Mouse (Mus musculus) heart, embryonic 12.5 days (tissue): ENCODE results near the gene Atp6v0a1. TPM values are rescaled to one million over a fixed set of nuclear protein-coding genes. Genes with fewer than 3 reads are reported as not detected.

Source experiments
- ATAC-seq: fragments of 200-750 bp; cut with Nextera tagmentation; 2 replicates; pipeline ENCODE4 v1.8.0; 2017; ENCODE audit warnings: moderate TSS enrichment, moderate library complexity; ENCODE audit not compliant: insufficient number of reproducible peaks, low FRiP score
- H3K27ac ChIP-seq: fragments of 300-500 bp; sonication (generic); 2 replicates; pipeline ENCODE4 v1.5.1; 2016; ENCODE audit warnings: mild to moderate bottlenecking, moderate library complexity; ENCODE audit not compliant: poor library complexity, severe bottlenecking
- H3K27me3 ChIP-seq: fragments of 300-500 bp; sonication (generic); replicated peaks from 2 replicates; pipeline ENCODE4 v1.6.1; 2016; ENCODE audit warnings: mild to moderate bottlenecking, moderate library complexity
- H3K36me3 ChIP-seq: fragments of 300-500 bp; sonication (generic); 2 replicates; pipeline ENCODE4 v1.6.1; 2016; ENCODE audit warnings: mild to moderate bottlenecking, moderate library complexity
- H3K4me1 ChIP-seq: fragments of 300-500 bp; sonication (generic); replicated peaks from 2 replicates; pipeline ENCODE4 v1.6.1; 2016; ENCODE audit warnings: mild to moderate bottlenecking
- H3K4me2 ChIP-seq: fragments of 300-500 bp; sonication (generic); 2 replicates; pipeline ENCODE4 v1.6.1; 2016; ENCODE audit warnings: mild to moderate bottlenecking, moderate library complexity
- H3K4me3 ChIP-seq: fragments of 300-500 bp; sonication (generic); 2 replicates; pipeline ENCODE4 v1.5.1; 2016; ENCODE audit warnings: mild to moderate bottlenecking
- H3K9ac ChIP-seq: fragments of 300-500 bp; sonication (generic); 2 replicates; pipeline ENCODE4 v1.6.1; 2016; ENCODE audit warnings: mild to moderate bottlenecking, moderate library complexity
- H3K9me3 ChIP-seq: fragments of 300-500 bp; sonication (generic); replicated peaks from 2 replicates; pipeline ENCODE4 v1.6.1; 2016; ENCODE audit warnings: mild to moderate bottlenecking, moderate library complexity
- WGBS: fragments of 180-500 bp; shearing (Covaris S2); methylation state at CpG from one replicate; pipeline ENCODE4 v1.1.7; 2016; 5-methylcytosine and 5-hydroxymethylcytosine counted together
- microRNA-seq: library from miRNA; unstranded; fragments of <30 nt; microRNA quantifications from one replicate; pipeline ENCODE4, GENCODE M21; 2017
- polyA plus RNA-seq: library from polyadenylated mRNA; unstranded; fragments of >200 nt; fragmentation: Nextera tagmentation; extraction: Ambion mirVana; gene quantifications from 2 replicates; pipeline ENCODE4 v1.2.1, GENCODE M21; 2016

Atp6v0a1 gene
- polyA plus RNA-seq, 1 experiment from 2014 or later = 70.0 TPM

DNA sequence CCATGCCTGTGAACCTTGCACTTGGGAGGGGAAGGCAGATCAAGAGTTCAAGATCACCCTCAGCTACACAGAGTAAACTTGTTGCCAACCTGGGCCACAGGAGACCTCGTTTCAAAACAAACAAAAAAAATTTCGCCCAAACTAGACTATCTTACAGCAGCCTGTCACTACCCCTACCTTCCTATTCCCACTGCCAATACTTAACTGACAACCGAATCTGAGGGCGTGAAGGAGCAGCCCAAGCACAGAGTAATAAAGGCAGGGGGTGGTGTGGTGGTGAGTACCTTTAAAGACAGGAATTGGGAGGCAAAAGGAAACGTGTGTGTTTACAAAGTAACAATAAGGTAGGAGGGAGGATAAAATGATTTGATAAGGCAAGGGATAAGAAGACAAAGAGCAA is 101.5 kb downstream of the Atp6v0a1 start:
- Histone ChIP-seq H3K27ac (no peak overlapping the region), H3K4me2 (no peak overlapping the region), H3K4me3 (no peak overlapping the region), H3K9ac (no peak overlapping the region), H3K36me3 (peaks cover 9% of the 10 kb centered on the region), H3K9me3 (no peaks in the 10 kb centered on the region), H3K27me3 (no peaks in the 10 kb centered on the region), H3K4me1 (peaks cover 3% of the 10 kb centered on the region)
- ATAC-seq = no peak
- WGBS = 53% methylated on average over 5 of the region's 5 CpGs

DNA sequence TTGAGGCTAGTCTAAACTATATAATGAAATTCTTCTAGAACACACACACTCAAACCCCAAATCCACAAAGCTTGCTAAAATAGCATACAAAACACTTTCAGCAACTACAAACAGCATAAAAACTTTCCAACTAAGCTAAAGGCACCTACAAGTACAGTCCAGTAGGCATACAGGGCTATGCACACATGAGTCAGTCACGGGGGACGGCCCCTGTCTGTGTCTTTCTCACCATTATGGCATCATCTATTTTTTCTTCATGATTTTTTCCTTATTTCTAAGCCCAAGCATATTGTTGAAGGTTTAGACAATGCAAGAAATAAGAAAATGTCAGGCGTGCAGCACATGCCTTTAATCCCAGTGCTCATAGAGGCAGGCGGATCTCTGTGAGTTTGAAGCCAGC is 101.9 kb downstream of the Atp6v0a1 start:
- H3K4me3 ChIP-seq = no peak overlapping the region
- peaks cover 7% of the 10 kb centered on the region for H3K4me1 ChIP-seq
- H3K36me3 ChIP-seq = peaks cover 4% of the 10 kb centered on the region
- H3K27ac ChIP-seq = no peak overlapping the region
- H3K9me3 ChIP-seq = no peaks in the 10 kb centered on the region
- H3K4me2 ChIP-seq = no peak overlapping the region
- ATAC-seq = no peak
- H3K27me3 ChIP-seq = no peaks in the 10 kb centered on the region
- no peak overlapping the region for H3K9ac ChIP-seq
- 90% methylated on average over 4 of the region's 4 CpGs for WGBS

DNA sequence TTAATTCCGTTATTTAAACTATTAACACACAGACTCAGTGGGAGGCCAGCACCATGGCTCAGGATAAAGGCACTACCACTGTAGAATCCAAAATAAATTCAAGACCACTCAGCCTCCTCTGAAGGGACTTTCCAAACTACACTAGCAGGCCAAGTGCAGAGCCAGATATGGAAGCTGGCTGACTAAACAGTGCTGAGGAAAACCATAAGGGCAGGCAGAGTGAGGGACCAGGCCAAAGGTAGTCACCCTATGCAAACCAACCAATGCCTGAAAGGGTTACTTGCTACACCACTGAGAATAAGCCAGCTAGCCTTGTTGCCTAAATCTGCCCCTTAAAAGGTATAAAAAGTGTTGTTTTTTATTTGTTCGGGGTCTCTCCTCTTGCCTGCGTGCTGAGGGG is 102.9 kb downstream of the Atp6v0a1 start:
- H3K27ac ChIP-seq = no peak overlapping the region
- H3K9ac ChIP-seq = no peak overlapping the region
- H3K36me3 ChIP-seq = peaks cover 3% of the 10 kb centered on the region
- no peak overlapping the region for H3K4me2 ChIP-seq
- ATAC-seq = no peak
- no peak overlapping the region for H3K4me3 ChIP-seq
- H3K9me3 ChIP-seq = no peaks in the 10 kb centered on the region
- peaks cover 7% of the 10 kb centered on the region for H3K4me1 ChIP-seq
- WGBS = 90% methylated on average over 3 of the region's 3 CpGs
- no peaks in the 10 kb centered on the region for H3K27me3 ChIP-seq

Small RNA genes lying within 50 kb of the gene (microRNA-seq; reads per million reads assigned to microRNA genes)
- gene Mir6928 = 1.4 reads per million

Other genes starting within 250 kb of the Atp6v0a1 start
- gene Kcnh4, start 249.5 kb upstream of the Atp6v0a1 start, polyA plus RNA-seq = not detected in 2 replicates
- gene Hcrt, start 246.5 kb upstream of the Atp6v0a1 start, polyA plus RNA-seq = not detected in 2 replicates
- 6.5 and 7.0 TPM in 2 replicates for gene Ghdc, start 238.5 kb upstream of the Atp6v0a1 start, polyA plus RNA-seq
- gene Stat5b, start 158.7 kb upstream of the Atp6v0a1 start, polyA plus RNA-seq = 35.0 and 35.3 TPM in 2 replicates
- gene Stat5a, start 150.1 kb upstream of the Atp6v0a1 start, polyA plus RNA-seq = 6.6 and 8.3 TPM in 2 replicates
- 60.0 and 63.2 TPM in 2 replicates for gene Stat3, start 69.9 kb upstream of the Atp6v0a1 start, polyA plus RNA-seq
- 342 and 348 TPM in 2 replicates for gene Cavin1, start 38.6 kb upstream of the Atp6v0a1 start, polyA plus RNA-seq
- 17.5 and 18.1 TPM in 2 replicates for gene Naglu, start 60.6 kb downstream of the Atp6v0a1 start, polyA plus RNA-seq
- gene Hsd17b1, start 69.0 kb downstream of the Atp6v0a1 start, polyA plus RNA-seq = not detected in 2 replicates
- 27.2 and 30.4 TPM in 2 replicates for gene Coasy, start 73.1 kb downstream of the Atp6v0a1 start, polyA plus RNA-seq
- gene Mlx, start 77.8 kb downstream of the Atp6v0a1 start, polyA plus RNA-seq = 36.2 and 37.3 TPM in 2 replicates
- gene Psmc3ip, start 86.0 kb downstream of the Atp6v0a1 start, polyA plus RNA-seq = 20.8 and 21.3 TPM in 2 replicates
- gene Retreg3, start 110.4 kb downstream of the Atp6v0a1 start, polyA plus RNA-seq = 15.2 and 15.9 TPM in 2 replicates
- 77.3 and 78.8 TPM in 2 replicates for gene Tubg1, start 110.5 kb downstream of the Atp6v0a1 start, polyA plus RNA-seq
- 3.3 and 3.6 TPM in 2 replicates for gene Tubg2, start 146.5 kb downstream of the Atp6v0a1 start, polyA plus RNA-seq
- gene Cntnap1, start 161.1 kb downstream of the Atp6v0a1 start, polyA plus RNA-seq = 0.37 and 0.71 TPM in 2 replicates
- gene Plekhh3, start 161.9 kb downstream of the Atp6v0a1 start, polyA plus RNA-seq = 10.4 and 10.6 TPM in 2 replicates
- gene Ccr10, start 166.0 kb downstream of the Atp6v0a1 start, polyA plus RNA-seq = 0.15 and 0.36 TPM in 2 replicates
- 14.9 and 16.1 TPM in 2 replicates for gene Ezh1, start 217.0 kb downstream of the Atp6v0a1 start, polyA plus RNA-seq
- 233 and 245 TPM in 2 replicates for gene Ramp2, start 236.6 kb downstream of the Atp6v0a1 start, polyA plus RNA-seq
- 98.8 and 101 TPM in 2 replicates for gene Vps25, start 244.3 kb downstream of the Atp6v0a1 start, polyA plus RNA-seq